Mouse (Mus musculus): ENCODE measurements around the gene Kif3c. TPM values are rescaled to one million over a fixed set of nuclear protein-coding genes. Genes with fewer than 3 reads are reported as not detected.

Gene Kif3c
- polyA plus RNA-seq, 1 experiment from 2014 or later, result 5.9 TPM

DNA sequence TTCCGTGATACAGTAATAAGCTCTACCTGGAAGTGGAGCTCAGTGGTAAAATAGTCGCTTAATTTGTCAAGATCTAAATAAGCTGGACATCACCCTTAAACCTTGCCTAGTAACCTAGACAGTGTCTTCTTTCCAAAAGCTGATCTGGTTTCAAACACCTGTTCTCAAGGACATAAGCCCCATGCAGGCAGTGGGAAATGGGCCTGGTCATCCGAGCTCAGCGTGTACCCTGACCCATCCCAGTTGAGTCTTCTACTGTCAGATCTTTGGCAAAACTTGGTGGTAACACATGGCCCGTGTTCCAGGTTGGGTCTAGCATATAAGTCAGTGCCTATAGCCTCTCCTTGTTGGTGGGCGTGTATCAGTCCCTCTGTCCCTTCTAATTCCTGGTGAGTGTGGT is 8.6 kb downstream of the Kif3c start:
- Histone ChIP-seq H3K36me3 (ENCODE audit: control insufficient read depth, insufficient read depth, low read length) (no peaks in the 10 kb centered on the region), H3K9ac (ENCODE audit: low read depth, low read length) (no peak overlapping the region), H3K4me1 (ENCODE audit: control insufficient read depth, insufficient read depth, low read length) (peaks cover 17% of the 10 kb centered on the region), H3K4me3 (ENCODE audit: low read depth, low read length) (no peak overlapping the region), H3K9me3 (replicated peaks; ENCODE audit: control insufficient read depth, low read length) (no peaks in the 10 kb centered on the region), H3K27me3 (ENCODE audit: control insufficient read depth, insufficient read depth, low read length) (no peaks in the 10 kb centered on the region), H3K4me2 (no peak overlapping the region), H3K27ac (ENCODE audit: low read depth, low read length) (no peak overlapping the region)
- no peak for ATAC-seq (replicated peaks; ENCODE audit: insufficient number of reproducible peaks, low FRiP score, low TSS enrichment)
- 87% methylated on average over 6 of the region's 6 CpGs for WGBS (ENCODE audit: insufficient replicate concordance)

- no peak for ATAC-seq (replicated peaks; ENCODE audit: insufficient number of reproducible peaks, low FRiP score, low TSS enrichment)
- Histone ChIP-seq H3K27me3 (ENCODE audit: control insufficient read depth, insufficient read depth, low read length) (no peaks in the 10 kb centered on the region), H3K36me3 (ENCODE audit: control insufficient read depth, insufficient read depth, low read length) (no peaks in the 10 kb centered on the region), H3K4me2 (no peak overlapping the region), H3K4me1 (ENCODE audit: control insufficient read depth, insufficient read depth, low read length) (peaks cover 12% of the 10 kb centered on the region), H3K4me3 (ENCODE audit: low read depth, low read length) (no peak overlapping the region), H3K27ac (ENCODE audit: low read depth, low read length) (no peak overlapping the region), H3K9me3 (replicated peaks; ENCODE audit: control insufficient read depth, low read length) (no peaks in the 10 kb centered on the region), H3K9ac (ENCODE audit: low read depth, low read length) (no peak overlapping the region)
- WGBS (ENCODE audit: insufficient replicate concordance), result 60% methylated on average over 5 of the region's 5 CpGs
Measured at GRCm38 (mm10) chr12:3374552-3374951, 9.6 kb downstream of the Kif3c start.

DNA sequence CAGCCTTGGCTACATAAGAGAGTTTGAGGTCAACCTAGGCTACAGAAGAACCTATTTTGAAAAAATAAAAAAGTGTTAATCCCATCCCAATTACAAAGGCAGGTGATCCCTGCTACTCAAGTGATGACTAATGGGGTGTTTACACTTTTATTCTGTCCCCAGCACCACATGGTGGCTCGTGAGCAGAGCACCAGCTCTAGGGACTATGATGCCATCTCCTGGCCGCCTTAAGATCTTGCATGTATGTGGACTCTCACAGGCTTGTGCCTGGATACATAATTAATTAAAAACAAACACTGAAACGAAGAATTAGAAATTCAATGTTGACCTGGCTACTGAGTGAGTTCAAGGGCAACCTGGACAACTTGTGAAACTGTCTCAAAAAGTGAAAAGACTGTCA is 12.3 kb downstream of the Kif3c start:
- H3K4me2 ChIP-seq, result no peak overlapping the region
- no peak overlapping the region for H3K27ac ChIP-seq (ENCODE audit: low read depth, low read length)
- no peaks in the 10 kb centered on the region for H3K36me3 ChIP-seq (ENCODE audit: control insufficient read depth, insufficient read depth, low read length)
- H3K9ac ChIP-seq (ENCODE audit: low read depth, low read length), result no peak overlapping the region
- ATAC-seq (replicated peaks; ENCODE audit: insufficient number of reproducible peaks, low FRiP score, low TSS enrichment), result no peak
- no peak overlapping the region for H3K4me3 ChIP-seq (ENCODE audit: low read depth, low read length)
- H3K27me3 ChIP-seq (ENCODE audit: control insufficient read depth, insufficient read depth, low read length), result no peaks in the 10 kb centered on the region
- WGBS (ENCODE audit: insufficient replicate concordance), result 23% methylated on average over 3 of the region's 3 CpGs
- H3K4me1 ChIP-seq (ENCODE audit: control insufficient read depth, insufficient read depth, low read length), result peaks cover 3% of the 10 kb centered on the region; the same call in 1 of the 2 replicates
- H3K9me3 ChIP-seq (replicated peaks; ENCODE audit: control insufficient read depth, low read length), result no peaks in the 10 kb centered on the region

DNA sequence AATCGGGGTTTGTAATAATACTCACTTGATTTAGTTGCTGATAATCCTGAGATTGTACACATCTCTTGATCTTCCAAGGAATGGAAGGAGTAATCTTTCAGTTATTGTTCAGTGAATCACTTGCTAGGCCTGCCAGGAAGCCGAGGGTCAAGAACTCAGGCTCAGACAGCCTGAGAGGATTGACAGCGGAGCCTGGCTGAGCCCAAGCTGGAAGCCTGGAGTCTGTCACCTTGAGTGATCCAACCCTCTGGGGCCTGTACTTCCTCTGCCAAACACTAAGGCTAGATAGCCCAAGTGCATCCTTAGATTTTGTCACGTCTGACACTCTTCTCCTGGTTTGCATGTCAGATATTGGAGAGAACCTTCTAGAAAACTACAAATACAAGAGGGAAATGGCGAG is 12.8 kb downstream of the Kif3c start:
- Histone ChIP-seq H3K9ac (ENCODE audit: low read depth, low read length) (no peak overlapping the region), H3K4me1 (ENCODE audit: control insufficient read depth, insufficient read depth, low read length) (peaks cover 3% of the 10 kb centered on the region; the same call in 1 of the 2 replicates), H3K4me3 (ENCODE audit: low read depth, low read length) (no peak overlapping the region), H3K9me3 (replicated peaks; ENCODE audit: control insufficient read depth, low read length) (no peaks in the 10 kb centered on the region), H3K36me3 (ENCODE audit: control insufficient read depth, insufficient read depth, low read length) (no peaks in the 10 kb centered on the region), H3K27ac (ENCODE audit: low read depth, low read length) (no peak overlapping the region), H3K4me2 (no peak overlapping the region), H3K27me3 (ENCODE audit: control insufficient read depth, insufficient read depth, low read length) (no peaks in the 10 kb centered on the region)
- 45% methylated on average over 5 of the region's 5 CpGs for WGBS (ENCODE audit: insufficient replicate concordance)
- no peak for ATAC-seq (replicated peaks; ENCODE audit: insufficient number of reproducible peaks, low FRiP score, low TSS enrichment)

GRCm38 (mm10) chr12:3384860-3385259 is 19.9 kb downstream of the Kif3c start:
- Histone ChIP-seq H3K4me3 (ENCODE audit: low read depth, low read length) (no peak overlapping the region), H3K27ac (ENCODE audit: low read depth, low read length) (no peak overlapping the region), H3K36me3 (ENCODE audit: control insufficient read depth, insufficient read depth, low read length) (no peaks in the 10 kb centered on the region), H3K27me3 (ENCODE audit: control insufficient read depth, insufficient read depth, low read length) (no peaks in the 10 kb centered on the region), H3K4me2 (no peak overlapping the region), H3K4me1 (ENCODE audit: control insufficient read depth, insufficient read depth, low read length) (no peaks in the 10 kb centered on the region), H3K9me3 (replicated peaks; ENCODE audit: control insufficient read depth, low read length) (no peaks in the 10 kb centered on the region), H3K9ac (ENCODE audit: low read depth, low read length) (no peak overlapping the region)
- no peak for ATAC-seq (replicated peaks; ENCODE audit: insufficient number of reproducible peaks, low FRiP score, low TSS enrichment)
- WGBS (ENCODE audit: insufficient replicate concordance), result 52% methylated on average over 1 of the region's 1 CpGs

- no peak for ATAC-seq (replicated peaks; ENCODE audit: insufficient number of reproducible peaks, low FRiP score, low TSS enrichment)
- WGBS (ENCODE audit: insufficient replicate concordance), result 77% methylated on average over 6 of the region's 6 CpGs
- no peaks in the 10 kb centered on the region for H3K36me3 ChIP-seq (ENCODE audit: control insufficient read depth, insufficient read depth, low read length)
- H3K4me1 ChIP-seq (ENCODE audit: control insufficient read depth, insufficient read depth, low read length), result no peaks in the 10 kb centered on the region
- H3K27me3 ChIP-seq (ENCODE audit: control insufficient read depth, insufficient read depth, low read length), result no peaks in the 10 kb centered on the region
- no peak overlapping the region for H3K4me2 ChIP-seq
- H3K27ac ChIP-seq (ENCODE audit: low read depth, low read length), result no peak overlapping the region
- no peaks in the 10 kb centered on the region for H3K9me3 ChIP-seq (replicated peaks; ENCODE audit: control insufficient read depth, low read length)
- H3K4me3 ChIP-seq (ENCODE audit: low read depth, low read length), result no peak overlapping the region
- no peak overlapping the region for H3K9ac ChIP-seq (ENCODE audit: low read depth, low read length)
Measured at GRCm38 (mm10) chr12:3385271-3385670, 20.3 kb downstream of the Kif3c start.

GRCm38 (mm10) chr12:3385940-3386339 is 21.0 kb downstream of the Kif3c start:
- Histone ChIP-seq H3K9ac (ENCODE audit: low read depth, low read length) (no peak overlapping the region), H3K4me2 (no peak overlapping the region), H3K4me1 (ENCODE audit: control insufficient read depth, insufficient read depth, low read length) (no peaks in the 10 kb centered on the region), H3K27me3 (ENCODE audit: control insufficient read depth, insufficient read depth, low read length) (no peaks in the 10 kb centered on the region), H3K4me3 (ENCODE audit: low read depth, low read length) (no peak overlapping the region), H3K27ac (ENCODE audit: low read depth, low read length) (no peak overlapping the region), H3K9me3 (replicated peaks; ENCODE audit: control insufficient read depth, low read length) (no peaks in the 10 kb centered on the region), H3K36me3 (ENCODE audit: control insufficient read depth, insufficient read depth, low read length) (no peaks in the 10 kb centered on the region)
- ATAC-seq (replicated peaks; ENCODE audit: insufficient number of reproducible peaks, low FRiP score, low TSS enrichment), result no peak
- WGBS (ENCODE audit: insufficient replicate concordance), result 58% methylated on average over 10 of the region's 10 CpGs

GRCm38 (mm10) chr12:3387891-3388290 is 23.0 kb downstream of the Kif3c start:
- no peak overlapping the region for H3K27ac ChIP-seq (ENCODE audit: low read depth, low read length)
- H3K9ac ChIP-seq (ENCODE audit: low read depth, low read length), result no peak overlapping the region
- no peaks in the 10 kb centered on the region for H3K9me3 ChIP-seq (replicated peaks; ENCODE audit: control insufficient read depth, low read length)
- no peaks in the 10 kb centered on the region for H3K27me3 ChIP-seq (ENCODE audit: control insufficient read depth, insufficient read depth, low read length)
- no peak overlapping the region for H3K4me2 ChIP-seq
- H3K4me1 ChIP-seq (ENCODE audit: control insufficient read depth, insufficient read depth, low read length), result no peaks in the 10 kb centered on the region
- no peaks in the 10 kb centered on the region for H3K36me3 ChIP-seq (ENCODE audit: control insufficient read depth, insufficient read depth, low read length)
- ATAC-seq (replicated peaks; ENCODE audit: insufficient number of reproducible peaks, low FRiP score, low TSS enrichment), result no peak
- no peak overlapping the region for H3K4me3 ChIP-seq (ENCODE audit: low read depth, low read length)
- WGBS (ENCODE audit: insufficient replicate concordance), result 87% methylated on average over 16 of the region's 16 CpGs

DNA sequence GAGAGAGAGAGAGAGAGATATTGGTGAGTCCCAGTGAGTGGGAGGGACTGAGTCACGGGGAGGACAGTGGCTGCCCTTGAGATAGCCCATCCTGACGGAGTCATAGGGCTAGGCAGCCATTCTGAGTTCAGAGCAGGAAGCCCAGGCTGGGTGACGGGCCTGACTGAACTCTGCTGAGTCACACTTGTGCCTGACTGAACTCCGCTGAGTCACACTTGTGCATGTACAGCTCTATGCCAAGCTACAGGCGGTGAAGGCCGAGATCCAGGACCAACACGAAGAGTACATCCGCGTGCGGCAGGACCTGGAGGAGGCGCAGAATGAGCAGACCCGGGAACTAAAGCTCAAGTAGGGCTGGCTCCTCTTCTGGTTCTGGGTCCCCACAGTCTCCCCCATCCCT is 24.5 kb downstream of the Kif3c start:
- no peak overlapping the region for H3K27ac ChIP-seq (ENCODE audit: low read depth, low read length)
- 84% methylated on average over 12 of the region's 12 CpGs for WGBS (ENCODE audit: insufficient replicate concordance)
- H3K9ac ChIP-seq (ENCODE audit: low read depth, low read length), result no peak overlapping the region
- H3K4me2 ChIP-seq, result no peak overlapping the region
- no peak for ATAC-seq (replicated peaks; ENCODE audit: insufficient number of reproducible peaks, low FRiP score, low TSS enrichment)
- H3K27me3 ChIP-seq (ENCODE audit: control insufficient read depth, insufficient read depth, low read length), result no peaks in the 10 kb centered on the region
- no peak overlapping the region for H3K4me3 ChIP-seq (ENCODE audit: low read depth, low read length)
- no peaks in the 10 kb centered on the region for H3K4me1 ChIP-seq (ENCODE audit: control insufficient read depth, insufficient read depth, low read length)
- H3K9me3 ChIP-seq (replicated peaks; ENCODE audit: control insufficient read depth, low read length), result no peaks in the 10 kb centered on the region
- H3K36me3 ChIP-seq (ENCODE audit: control insufficient read depth, insufficient read depth, low read length), result no peaks in the 10 kb centered on the region
